Mouse (Mus musculus): ENCODE measurements around the gene Wnt8b.

Gene Wnt8b

GRCm38 (mm10) chr19:44513054-44513833 lies 20.0 kb downstream of the Wnt8b start:
- no peak for DNase-seq

DNA sequence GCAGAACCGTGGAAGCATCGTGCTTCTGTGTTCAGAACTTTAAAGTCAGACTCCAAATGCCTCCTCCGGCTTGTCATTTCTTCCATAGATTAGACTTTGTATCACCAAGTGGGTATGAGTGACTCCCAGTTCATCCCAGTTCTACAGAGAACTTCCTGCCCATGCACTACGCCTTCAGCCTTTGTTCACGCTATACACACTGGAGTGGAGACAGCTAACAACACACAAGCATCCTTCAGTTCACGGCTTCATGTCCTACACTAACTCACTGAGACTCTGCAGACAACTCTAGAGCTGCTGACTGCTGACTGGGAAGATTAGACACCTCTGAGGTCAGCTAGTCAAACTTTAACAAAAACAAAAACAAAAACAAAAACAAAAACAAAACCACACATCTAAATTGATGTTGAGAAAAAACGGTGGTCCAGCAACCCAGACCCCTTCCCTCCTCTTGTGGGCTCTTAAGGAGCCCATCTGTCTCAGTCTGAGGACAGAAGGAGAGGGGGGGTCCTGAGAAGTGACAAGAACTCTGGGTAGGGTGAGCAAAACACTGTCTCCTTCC lies 20.7 kb downstream of the Wnt8b start:
- DNase-seq, result no peak

DNA sequence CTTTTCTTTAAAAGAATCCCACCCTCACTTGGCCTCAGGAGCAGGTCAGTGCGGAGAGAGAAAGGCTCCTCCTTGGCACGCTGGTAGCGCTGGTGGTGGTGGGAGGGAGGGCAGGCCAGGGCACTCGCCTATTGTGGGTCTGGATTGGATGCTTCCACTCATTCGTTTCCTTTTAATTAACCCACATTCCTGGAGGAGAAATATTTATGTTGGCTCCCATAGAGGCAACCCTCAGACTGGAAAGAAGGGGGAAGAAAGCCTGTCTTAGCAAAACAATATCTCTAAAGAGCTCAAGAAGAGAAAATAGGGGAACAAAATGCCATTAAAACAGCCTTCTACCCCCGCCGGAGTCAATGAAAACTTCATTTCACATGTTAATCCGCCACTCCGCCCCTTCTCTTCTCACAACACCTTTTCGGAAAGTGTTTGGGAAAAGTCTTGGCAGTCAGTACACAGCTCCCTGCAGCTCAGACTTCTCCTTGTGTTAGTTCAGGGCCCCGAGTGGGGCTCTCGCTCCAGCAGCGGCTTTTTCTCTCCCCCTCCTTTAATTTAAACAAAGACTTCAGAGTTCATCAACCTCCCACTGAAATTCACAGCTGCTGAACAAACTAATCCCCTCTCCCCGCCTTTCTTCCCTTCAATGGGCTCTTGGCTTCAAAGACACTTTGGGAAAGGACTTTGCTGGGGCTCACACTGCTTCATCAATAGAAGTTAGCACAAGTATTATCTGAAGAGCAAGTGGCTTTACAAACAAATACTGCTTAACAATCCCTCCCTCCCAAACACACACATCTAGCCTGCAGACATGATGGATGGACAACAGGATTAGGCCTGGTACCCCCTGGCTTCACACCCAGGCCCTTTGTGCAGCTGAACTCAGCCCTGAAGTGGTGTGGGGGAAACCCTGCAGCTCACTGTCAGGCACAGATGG lies 21.5 kb downstream of the Wnt8b start:
- DNase-seq, result peak in 1 of 2 experiments; percentile 40

GRCm38 (mm10) chr19:44515769-44516168 lies 22.5 kb downstream of the Wnt8b start:
- no peak for DNase-seq

GRCm38 (mm10) chr19:44517996-44518768 lies 24.9 kb downstream of the Wnt8b start:
- DNase-seq, result peak; percentile 29 to 43

GRCm38 (mm10) chr19:44519152-44519551 lies 25.9 kb downstream of the Wnt8b start:
- DNase-seq, result peak; percentile 57 to 83

DNA sequence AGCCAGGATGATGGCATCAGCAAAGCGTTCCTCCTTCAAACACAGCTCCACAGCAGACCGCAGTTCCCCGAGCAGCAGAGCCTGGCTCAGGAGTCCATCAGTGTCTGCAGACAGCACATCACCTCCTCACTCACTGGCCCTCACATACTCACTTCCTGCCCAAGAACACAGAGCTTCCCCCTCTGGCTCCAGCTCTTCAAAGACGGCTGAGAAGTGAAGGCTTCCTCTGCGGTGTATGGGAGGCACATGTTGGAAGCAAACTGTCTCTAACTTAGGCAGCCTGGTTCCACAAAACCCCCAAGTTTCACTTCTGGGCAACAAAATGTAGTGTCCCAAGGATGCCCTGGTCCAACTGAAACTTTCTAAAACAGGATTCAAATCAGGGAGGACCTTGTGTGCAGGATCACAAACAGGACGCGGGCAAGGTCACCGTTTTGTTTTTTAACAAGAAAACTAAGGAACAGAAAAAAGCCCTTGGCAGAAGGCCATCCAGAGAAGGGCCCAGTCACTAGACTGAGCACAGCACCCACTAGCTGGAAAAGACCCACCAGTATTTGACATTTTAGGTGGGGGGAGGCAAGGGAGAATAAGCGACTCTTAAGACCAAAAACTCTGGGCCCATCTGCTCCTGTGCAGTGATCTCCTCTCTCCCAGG lies 32.4 kb downstream of the Wnt8b start:
- no peak for DNase-seq

DNA sequence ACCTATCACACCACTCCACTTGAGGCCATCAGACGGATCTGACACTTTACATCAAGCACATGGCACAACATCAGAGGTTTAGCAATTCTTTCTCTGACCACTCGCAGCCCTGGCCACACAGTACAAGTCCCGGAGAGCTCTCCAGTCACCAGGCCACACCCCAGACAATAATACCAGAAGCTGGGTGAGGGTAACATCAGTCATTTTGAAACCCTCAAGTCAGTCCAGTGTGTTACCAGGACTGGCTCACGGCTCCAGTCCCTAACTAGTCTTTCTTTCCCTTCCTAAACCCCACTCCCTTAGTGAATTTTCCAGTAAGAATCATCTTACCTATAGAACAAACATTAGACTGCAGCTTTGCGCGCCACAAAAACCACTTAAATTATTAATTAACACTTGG lies 36.7 kb downstream of the Wnt8b start:
- peak in 1 of 2 experiments; percentile 40 for DNase-seq

DNA sequence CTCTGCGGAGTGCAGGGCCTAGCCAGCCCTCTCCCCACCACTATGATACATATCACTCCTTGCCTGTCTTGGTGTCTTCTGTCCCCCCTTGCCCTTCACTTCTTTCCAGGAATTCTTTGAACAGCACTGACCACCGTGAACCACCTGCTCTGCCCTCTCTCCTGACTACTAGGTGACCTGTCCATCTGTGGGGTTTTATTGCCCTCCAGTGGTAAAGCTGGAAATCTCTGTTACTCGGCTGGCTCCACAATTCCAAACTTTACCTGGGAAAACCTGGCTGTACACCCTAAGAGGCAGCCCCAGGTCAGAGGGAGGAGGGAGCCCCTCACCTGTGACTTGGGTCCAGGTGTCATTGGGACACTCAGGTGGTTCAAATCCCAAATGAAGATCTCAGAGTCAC lies 42.1 kb downstream of the Wnt8b start:
- peak; percentile 12 to 29 for DNase-seq

GRCm38 (mm10) chr19:44537416-44537815 lies 44.1 kb downstream of the Wnt8b start:
- no peak for DNase-seq

- DNase-seq, result no peak
Measured at GRCm38 (mm10) chr19:44542694-44543178, 49.5 kb downstream of the Wnt8b start.

- DNase-seq, result no peak
Measured at GRCm38 (mm10) chr19:44544372-44544771, 51.1 kb downstream of the Wnt8b start.

DNA sequence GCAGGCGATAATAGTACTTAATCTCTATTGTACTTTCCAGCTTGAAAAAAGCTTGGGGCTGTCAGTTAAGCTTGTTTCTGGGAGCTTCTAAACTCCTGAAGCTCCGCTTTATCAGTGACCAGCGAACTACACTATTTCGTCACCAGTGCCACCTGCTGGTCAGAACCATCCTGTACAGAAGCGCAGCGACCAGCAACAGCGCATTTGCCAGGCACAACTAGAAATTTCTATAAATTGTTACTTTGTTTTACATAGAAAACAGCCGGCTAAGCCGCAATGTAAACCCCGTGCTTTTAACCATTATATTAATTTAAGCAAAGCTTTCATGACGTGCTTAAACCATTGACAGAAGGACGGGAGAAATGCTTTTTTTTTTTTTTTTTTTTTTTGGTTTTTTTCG lies 51.5 kb downstream of the Wnt8b start:
- peak; percentile 62 to 81 for DNase-seq

DNA sequence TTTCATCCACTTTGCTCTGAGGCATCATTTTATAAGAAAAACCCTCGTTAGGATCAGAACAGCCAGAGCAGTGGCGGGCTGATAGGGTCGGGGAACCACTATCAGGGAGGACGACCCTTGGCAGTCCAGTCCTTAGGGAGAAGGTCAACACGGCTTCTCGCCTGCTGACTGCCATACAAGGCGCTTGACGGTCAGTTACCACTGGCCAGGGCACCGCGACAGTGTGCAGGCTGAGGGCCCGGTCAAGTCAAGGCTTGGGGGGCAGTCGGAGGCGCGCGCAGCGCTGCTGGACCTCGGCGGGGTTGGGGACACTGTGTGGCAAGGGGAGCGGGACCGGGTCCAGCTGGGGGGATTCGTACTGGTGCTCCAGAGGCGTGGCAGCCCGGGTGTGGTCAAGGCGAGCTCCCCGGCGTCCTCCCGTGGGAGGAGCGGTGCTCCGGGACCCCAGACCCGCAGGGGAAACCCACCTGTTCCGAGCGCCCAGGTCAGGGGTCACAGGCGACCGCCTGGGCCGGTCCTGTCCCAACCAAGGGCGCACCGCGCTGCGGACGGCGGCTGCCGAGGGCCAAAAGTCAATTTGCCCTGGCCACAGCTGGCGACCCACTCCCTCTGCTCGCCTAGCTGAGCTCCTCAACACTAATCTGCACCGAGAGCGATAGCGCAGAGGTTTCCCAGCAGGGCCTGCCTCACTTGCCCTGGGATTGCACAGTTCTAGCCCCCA lies 52.2 kb downstream of the Wnt8b start, which contains the start of gene Sec31b:
TSS of gene Sec31b (minus strand) at position 544 of the 721 bp plus-strand sequence.
- DNase-seq, result peak; percentile 60 to 64

DNA sequence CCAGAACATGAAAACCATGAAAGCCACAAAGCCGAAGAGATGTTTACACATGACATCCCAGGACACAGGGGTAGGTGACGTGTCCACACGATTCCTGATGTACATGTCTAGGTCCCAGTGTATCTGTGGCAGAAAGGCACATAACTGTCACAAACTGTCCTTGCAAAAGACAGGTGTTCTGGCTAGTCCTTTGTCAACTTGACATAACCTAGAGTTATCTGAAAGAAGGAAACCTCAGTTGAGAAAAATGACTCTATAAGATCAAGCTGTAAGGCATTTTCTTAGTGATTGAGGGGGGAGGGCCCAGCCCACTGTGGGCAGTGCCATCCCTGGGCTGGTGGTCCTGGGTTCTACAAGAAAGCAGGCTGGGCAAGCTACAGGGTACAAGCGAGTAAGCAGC lies 59.5 kb downstream of the Wnt8b start, which contains the start of gene Gm20538:
TSS of gene Gm20538 (minus strand) at position 101 of the 400 bp plus-strand sequence.
- peak in 1 of 2 experiments; percentile 14 for DNase-seq

DNA sequence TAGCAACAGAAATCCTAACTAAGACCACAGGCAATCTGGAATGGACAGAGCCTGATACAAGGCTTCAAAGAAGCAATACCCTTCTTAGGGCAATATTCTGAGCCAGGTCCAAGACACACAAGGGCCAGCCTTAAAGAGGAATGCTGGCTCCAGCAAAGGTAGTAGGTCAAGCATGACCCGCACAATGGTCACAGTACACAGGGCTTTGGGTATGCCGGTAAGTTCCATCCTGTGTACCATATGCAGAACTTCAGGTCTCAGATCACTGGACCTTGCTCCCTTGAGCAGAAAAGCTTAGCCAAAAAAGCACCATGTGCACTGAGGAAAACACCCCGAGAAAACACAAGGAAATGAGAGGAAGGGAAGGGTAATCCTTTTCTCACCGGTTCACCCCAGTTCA lies 60.0 kb downstream of the Wnt8b start:
- peak in 1 of 2 experiments; percentile 5 for DNase-seq

DNA sequence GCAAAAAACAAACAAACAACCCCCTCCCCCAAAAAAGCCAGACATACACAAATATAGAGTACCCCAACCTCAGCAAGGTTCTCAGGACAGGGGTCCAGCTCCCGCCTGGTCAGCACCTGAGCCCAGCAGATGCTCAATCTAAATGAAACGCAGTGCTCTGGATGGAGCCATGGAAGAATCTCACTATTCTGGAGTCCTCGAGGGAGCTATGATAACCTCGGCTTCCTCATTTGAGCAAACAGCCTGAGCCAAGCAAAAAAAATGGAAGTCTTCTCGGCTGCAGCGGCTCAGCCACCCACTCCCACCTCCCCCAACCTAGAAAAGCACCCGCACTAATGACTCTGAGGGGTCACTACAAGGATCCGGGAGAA lies 61.2 kb downstream of the Wnt8b start:
- DNase-seq, result peak in 1 of 2 experiments; percentile 13

GRCm38 (mm10) chr19:44554861-44555590 lies 61.8 kb downstream of the Wnt8b start, which contains the start of gene Ndufb8:
TSS of gene Ndufb8 (minus strand) at chr19:44555440.
- DNase-seq, result peak; percentile 95 to 97

- DNase-seq, result peak; percentile 95 to 96
Measured at GRCm38 (mm10) chr19:44562652-44563206, 69.5 kb downstream of the Wnt8b start, which contains the start of gene Hif1an. TSS of gene Hif1an (plus strand) at chr19:44562850.
